Mouse (Mus musculus) hindbrain, postnatal 0 days (tissue): ENCODE results near the gene Pisd. TPM values are rescaled to one million over a fixed set of nuclear protein-coding genes. Genes with fewer than 3 reads are reported as not detected.
A peak's percentile ranks its signal among the peaks of the same experiment; 100 is the strongest.
"Not testable (repeated sequence)": the region's sequence is repeated elsewhere in the genome, so short reads cannot be mapped to it uniquely, and the experiment has no call there.

Experiments
- ATAC-seq: fragments of 200-750 bp; cut with Nextera tagmentation; 2 replicates; pipeline ENCODE4 v1.8.0; 2017; ENCODE audit warnings: mild to moderate bottlenecking, moderate TSS enrichment, moderate library complexity
- DNase-seq: peaks from one replicate; pipeline ENCODE4 v3.0.0-alpha.2; 2015; ENCODE audit warnings: low spot score
- H3K27ac ChIP-seq: fragments of 300-500 bp; sonication (generic); 2 replicates; pipeline ENCODE4 v1.5.1; 2014; ENCODE audit warnings: mild to moderate bottlenecking
- H3K27me3 ChIP-seq: fragments of 300-500 bp; sonication (generic); 2 replicates; pipeline ENCODE4 v1.6.1; 2014; ENCODE audit warnings: low read length, mixed read lengths; ENCODE audit not compliant: insufficient read depth
- H3K36me3 ChIP-seq: fragments of 300-500 bp; sonication (generic); 2 replicates; pipeline ENCODE4 v1.6.1; 2014; ENCODE audit warnings: low read length, mixed read lengths; ENCODE audit not compliant: insufficient read depth
- H3K4me1 ChIP-seq: fragments of 300-500 bp; sonication (generic); 2 replicates; pipeline ENCODE4 v1.6.1; 2014; ENCODE audit warnings: antibody characterized with exemption, low read length, mixed read lengths; ENCODE audit not compliant: insufficient read depth
- H3K4me2 ChIP-seq: fragments of 300-500 bp; sonication (generic); 2 replicates; pipeline ENCODE4 v1.6.1; 2014; ENCODE audit warnings: low read depth, mild to moderate bottlenecking, low read length, moderate library complexity, mixed read lengths
- H3K4me3 ChIP-seq: fragments of 300-500 bp; sonication (generic); 2 replicates; pipeline ENCODE4 v1.5.1; 2014; ENCODE audit warnings: low read length
- H3K9ac ChIP-seq: fragments of 300-500 bp; sonication (generic); replicated peaks from 2 replicates; pipeline ENCODE4 v1.6.1; 2014; ENCODE audit warnings: mild to moderate bottlenecking, low read length, moderate library complexity, mixed read lengths
- H3K9me3 ChIP-seq: fragments of 300-500 bp; sonication (generic); 2 replicates; pipeline ENCODE4 v1.6.1; 2016; ENCODE audit warnings: low read length, mixed read lengths
- CTCF ChIP-seq: IDR thresholded peaks from 2 replicates; pipeline ENCODE4 v1.5.1; 2016; ENCODE audit warnings: antibody characterized with exemption, control low read depth, low read depth
- WGBS: fragments of 180-500 bp; shearing (Covaris S2); extraction: QIAGEN DNeasy Blood & Tissue Kit; methylation state at CpG from one replicate; pipeline ENCODE4 v1.1.7; 2014; 5-methylcytosine and 5-hydroxymethylcytosine counted together
- polyA plus RNA-seq: library from polyadenylated mRNA; unstranded; fragments of >200 nt; fragmentation: Nextera tagmentation; extraction: Ambion mirVana; gene quantifications from 2 replicates; pipeline ENCODE4 v1.2.1, GENCODE M21; 2015
- total RNA-seq: library from RNA; depleted of rRNA; stranded (reverse); fragments of >200 nt; gene quantifications from 2 replicates; pipeline ENCODE4 v1.2.3, GENCODE M21; 2014

Gene Pisd
- total and polyA plus RNA-seq, 2 experiments from 2014 or later = 79.2 to 99.7 TPM

DNA sequence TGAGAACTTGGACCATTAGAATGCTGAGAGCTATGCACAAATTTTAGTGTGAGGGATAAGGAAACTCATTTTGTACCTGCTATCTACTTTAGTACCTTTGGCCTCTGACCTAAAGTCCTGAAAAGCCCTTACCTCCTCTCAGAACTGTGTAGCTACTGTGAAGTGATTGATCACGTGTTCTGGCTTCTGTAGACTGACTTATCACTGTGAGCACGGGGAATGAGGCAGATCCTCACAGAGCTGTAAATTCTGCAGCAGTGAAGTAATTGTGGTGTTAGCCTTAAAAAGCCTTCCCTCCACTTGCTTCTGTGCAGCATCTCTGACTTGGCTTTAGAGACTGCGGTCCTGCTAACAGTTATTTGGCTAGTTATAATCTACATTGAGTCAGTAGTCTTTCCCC is 24.7 kb downstream of the Pisd start:
- TF ChIP-seq CTCF = no peak
- DNase-seq (no peak), ATAC-seq (no peak)
- no peak overlapping the region for H3K9ac ChIP-seq
- H3K36me3 ChIP-seq = peaks cover 10% of the 10 kb centered on the region; the same call in 1 of the 2 replicates
- H3K4me2 ChIP-seq = no peak overlapping the region
- no peaks in the 10 kb centered on the region for H3K27me3 ChIP-seq
- no peaks in the 10 kb centered on the region for H3K4me1 ChIP-seq
- no peak overlapping the region for H3K4me3 ChIP-seq
- WGBS = 88% methylated on average over 3 of the region's 3 CpGs
- no peaks in the 10 kb centered on the region for H3K9me3 ChIP-seq
- H3K27ac ChIP-seq = no peak overlapping the region

DNA sequence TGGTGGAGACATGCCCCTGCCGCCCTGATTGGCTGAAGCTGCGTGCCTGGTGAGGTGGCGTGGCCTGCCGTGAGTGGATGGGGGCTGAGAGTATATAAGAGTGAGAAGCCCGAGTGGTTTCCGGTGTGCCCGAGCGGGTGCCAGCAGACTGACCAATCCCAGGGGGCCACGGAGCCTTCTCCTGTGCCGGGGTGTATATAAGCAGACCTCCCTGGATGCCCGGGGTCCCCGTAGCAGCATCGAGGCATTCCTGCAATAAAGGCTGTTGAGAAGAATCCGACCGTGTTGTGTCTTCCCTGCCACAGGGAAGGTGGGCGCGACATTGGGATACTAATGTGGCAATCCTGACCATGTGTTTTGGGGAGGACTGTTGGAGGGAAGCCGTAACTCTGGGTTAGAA is 25.1 kb downstream of the Pisd start:
- H3K4me1 ChIP-seq, H3K27ac ChIP-seq, ATAC-seq, H3K9me3 ChIP-seq, H3K27me3 ChIP-seq, DNase-seq, H3K9ac ChIP-seq, H3K4me3 ChIP-seq, H3K4me2 ChIP-seq: not testable (repeated sequence)
- H3K36me3 ChIP-seq = peaks cover 10% of the 10 kb centered on the region; the same call in 1 of the 2 replicates
- over 99% methylated on average over 16 of the region's 18 CpGs for WGBS

DNA sequence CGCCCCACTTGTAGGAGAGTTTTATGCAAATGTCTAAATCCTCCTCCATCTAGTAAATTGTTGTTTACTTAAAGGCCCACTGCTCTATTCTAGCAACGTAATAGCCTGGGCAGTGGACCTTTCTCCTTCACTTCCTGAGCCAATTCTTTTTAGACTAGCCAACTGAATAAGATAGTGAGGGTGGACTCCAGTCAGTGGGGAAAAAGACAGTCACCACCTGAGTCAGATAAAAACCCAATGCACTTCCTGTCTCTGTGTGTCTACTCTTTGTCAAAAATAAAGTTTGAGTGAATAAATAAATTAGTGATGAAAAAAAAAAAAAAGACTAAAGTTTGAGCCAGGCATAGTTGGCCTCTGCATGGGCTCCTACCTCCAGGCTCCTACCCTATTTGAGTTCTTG is 25.8 kb downstream of the Pisd start:
- DNase-seq = no peak
- Histone ChIP-seq H3K27ac (no peak overlapping the region), H3K36me3 (peaks cover 10% of the 10 kb centered on the region; the same call in 1 of the 2 replicates), H3K27me3 (no peaks in the 10 kb centered on the region), H3K9me3 (no peaks in the 10 kb centered on the region), H3K4me2 (no peak overlapping the region), H3K9ac (no peak overlapping the region), H3K4me1 (no peaks in the 10 kb centered on the region), H3K4me3 (no peak overlapping the region)
- 77% methylated on average over 2 of the region's 2 CpGs for WGBS
- no peak for TF ChIP-seq CTCF
- ATAC-seq = no peak

DNA sequence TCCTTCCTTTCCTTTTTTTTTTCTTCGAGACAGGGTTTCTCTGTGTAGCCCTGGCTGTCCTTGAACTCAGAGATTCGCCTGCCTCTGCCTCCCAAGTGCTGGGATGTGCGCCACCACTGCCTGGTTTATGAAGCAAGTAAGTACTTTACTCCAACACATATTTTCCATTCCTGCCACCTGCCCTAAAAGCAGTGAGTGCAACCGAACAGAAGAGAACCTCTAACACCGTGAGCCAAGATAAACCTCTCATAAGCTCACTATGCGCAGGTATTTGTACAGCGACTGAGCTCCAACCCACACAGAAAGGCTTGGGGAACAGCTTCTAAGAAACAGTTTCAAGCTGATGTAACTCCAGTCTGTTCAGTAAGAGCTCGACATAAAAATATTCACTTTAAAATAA is 29.3 kb downstream of the Pisd start:
- no peak overlapping the region for H3K4me3 ChIP-seq
- H3K9me3 ChIP-seq = no peaks in the 10 kb centered on the region
- no peak for DNase-seq
- H3K36me3 ChIP-seq = no peaks in the 10 kb centered on the region
- no peak overlapping the region for H3K9ac ChIP-seq
- no peaks in the 10 kb centered on the region for H3K4me1 ChIP-seq
- no peak for TF ChIP-seq CTCF
- WGBS = 94% methylated on average over 8 of the region's 8 CpGs
- H3K27ac ChIP-seq = no peak overlapping the region
- no peaks in the 10 kb centered on the region for H3K27me3 ChIP-seq
- H3K4me2 ChIP-seq = no peak overlapping the region
- ATAC-seq = no peak

DNA sequence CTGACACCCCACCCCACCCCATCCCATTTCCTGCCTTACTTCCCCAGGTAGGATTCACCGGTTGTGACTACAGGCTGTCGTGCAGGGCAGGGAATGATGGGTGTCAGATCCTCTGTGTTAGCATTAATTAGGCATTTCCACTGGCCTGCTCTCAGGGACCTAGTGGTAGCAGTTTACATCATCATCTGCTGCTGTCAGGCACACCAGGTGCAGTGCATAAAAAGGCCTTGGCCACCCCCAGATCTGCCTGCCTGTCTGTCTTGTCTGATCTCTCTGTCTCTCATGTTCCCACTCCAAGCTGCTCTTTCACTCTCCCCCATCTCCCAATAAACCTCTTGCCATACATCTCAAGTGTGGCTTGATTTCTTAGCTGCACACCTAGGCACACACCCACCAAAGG is 33.7 kb downstream of the Pisd start:
- Histone ChIP-seq H3K4me2 (no peak overlapping the region), H3K4me3 (no peak overlapping the region), H3K27me3 (no peaks in the 10 kb centered on the region), H3K36me3 (no peaks in the 10 kb centered on the region), H3K4me1 (no peaks in the 10 kb centered on the region), H3K9me3 (no peaks in the 10 kb centered on the region), H3K9ac (no peak overlapping the region), H3K27ac (no peak overlapping the region)
- no peak for TF ChIP-seq CTCF
- ATAC-seq = no peak
- DNase-seq = no peak
- 49% methylated on average over 2 of the region's 2 CpGs for WGBS

DNA sequence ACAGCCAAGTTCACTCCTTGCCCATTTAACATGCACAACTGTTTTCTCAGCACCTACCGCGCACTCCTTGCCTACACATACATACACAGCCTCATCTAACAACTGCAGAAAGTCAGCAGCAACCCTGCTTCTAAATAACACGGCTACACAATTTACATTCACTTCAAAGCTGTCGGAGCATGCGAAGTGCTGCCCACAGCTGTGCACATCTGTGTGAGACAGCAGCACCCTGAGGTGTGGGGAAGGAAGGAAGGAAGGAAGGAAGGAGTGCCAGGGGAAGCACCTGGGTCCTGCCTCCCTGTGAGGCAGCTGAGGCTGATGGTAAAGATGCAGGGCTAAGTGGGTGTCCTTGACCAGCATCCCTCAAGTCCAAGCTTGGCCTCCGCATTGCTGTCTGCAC is 36.5 kb downstream of the Pisd start:
- no peaks in the 10 kb centered on the region for H3K27me3 ChIP-seq
- no peak overlapping the region for H3K9ac ChIP-seq
- TF ChIP-seq CTCF = no peak
- 91% methylated on average over 6 of the region's 6 CpGs for WGBS
- H3K9me3 ChIP-seq = no peaks in the 10 kb centered on the region
- no peak overlapping the region for H3K4me2 ChIP-seq
- H3K4me3 ChIP-seq = no peak overlapping the region
- no peak overlapping the region for H3K27ac ChIP-seq
- no peak for DNase-seq
- no peak for ATAC-seq
- no peaks in the 10 kb centered on the region for H3K4me1 ChIP-seq
- no peaks in the 10 kb centered on the region for H3K36me3 ChIP-seq

- no peak overlapping the region for H3K9ac ChIP-seq
- peak; percentile 76 for DNase-seq
- no peak overlapping the region for H3K27ac ChIP-seq
- ATAC-seq = peak; percentile 61
- H3K36me3 ChIP-seq = no peaks in the 10 kb centered on the region
- no peaks in the 10 kb centered on the region for H3K27me3 ChIP-seq
- no peaks in the 10 kb centered on the region for H3K4me1 ChIP-seq
- WGBS = 64% methylated on average over 6 of the region's 6 CpGs
- no peaks in the 10 kb centered on the region for H3K9me3 ChIP-seq
- TF ChIP-seq CTCF = peak; percentile 83
- H3K4me3 ChIP-seq = no peak overlapping the region
- no peak overlapping the region for H3K4me2 ChIP-seq
These were observed 37.6 kb downstream of the Pisd start for GRCm38 (mm10) chr5:32747650-32748375.
